Mouse (Mus musculus): Measurements from ENCODE around the gene Prlr.

DNA sequence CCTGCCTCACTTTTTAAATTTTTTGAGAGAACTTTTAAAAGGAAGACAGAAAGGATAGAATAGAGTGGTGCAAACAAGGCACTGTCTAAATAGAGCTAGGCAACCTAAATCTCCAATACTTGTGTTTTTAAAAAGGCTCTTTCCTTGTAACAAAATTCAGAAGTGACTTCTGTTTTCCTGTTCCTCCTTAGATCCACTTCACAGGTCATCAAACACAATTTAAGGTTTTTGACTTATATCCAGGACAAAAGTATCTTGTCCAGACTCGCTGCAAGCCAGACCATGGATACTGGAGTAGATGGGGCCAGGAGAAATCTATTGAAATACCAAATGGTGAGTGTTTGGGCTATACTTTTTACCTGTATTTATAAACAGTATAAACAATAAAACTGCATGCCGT, 148.0 kb downstream of the Prlr start, which contains the start of gene Gm21973:
- TF ChIP-seq CTCF (IDR thresholded peaks at IDR 0.05; ENCODE audit: low read depth): no peak
- no peak for TF ChIP-seq EP300 (IDR thresholded peaks at IDR 0.05; ENCODE audit: low read depth)

Data from heart, postnatal 0 days (tissue).